Mouse (Mus musculus) left cerebral cortex, adult 18-20 months (tissue): ENCODE results near the gene Sbk2. TPM values are rescaled to one million over a fixed set of nuclear protein-coding genes. Genes with fewer than 3 reads are reported as not detected.

Source experiments
- DNase-seq, 2 experiments: peaks; one replicate each; pipeline ENCODE4 v3.0.0; 2021 to 2022; ENCODE audit warnings: low spot score in 2 of 2, mixed read lengths in 1 of 2
- total RNA-seq, 2 experiments: library from RNA; stranded (reverse); gene quantifications; 2 replicates each; pipeline ENCODE4 v1.2.3; 2021

Sbk2 gene
- total RNA-seq, 2 experiments from 2014 or later, result 0.26 to 0.45 TPM

DNA sequence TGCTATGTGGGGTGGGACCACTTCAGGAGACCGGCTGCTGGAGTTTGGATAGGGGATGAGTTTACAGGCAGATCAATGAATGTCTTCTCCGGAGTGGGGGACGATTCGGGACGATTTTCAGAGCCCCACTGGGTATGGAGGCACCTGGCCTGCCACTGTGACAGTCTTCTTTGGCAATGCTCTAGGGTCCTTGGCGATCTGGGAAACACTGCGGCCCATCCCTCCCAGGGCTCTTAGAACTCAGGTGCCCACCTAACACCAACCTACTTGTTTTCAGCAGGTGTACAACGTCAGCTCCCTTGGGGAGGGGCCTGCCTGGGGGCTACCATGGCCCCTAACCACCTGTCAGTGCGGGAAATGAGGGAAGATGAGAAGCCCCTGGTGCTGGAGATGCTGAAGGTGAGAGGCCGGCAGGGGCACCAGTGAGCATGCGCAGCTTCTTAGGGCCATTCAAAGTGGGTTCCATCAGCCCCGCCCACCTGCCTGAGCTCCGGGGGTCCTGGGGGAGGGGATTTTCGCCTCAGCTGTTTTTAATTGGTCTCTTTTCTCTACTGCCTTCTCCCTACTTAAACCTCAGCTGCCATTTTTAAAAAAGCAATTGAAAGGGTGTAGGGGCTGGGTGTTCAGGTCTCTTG, 41.2 kb downstream of the Sbk2 start:
- DNase-seq, result peak in 1 of 2 experiments; percentile 73

GRCm38 (mm10) chr7:4922508-4922907, 41.7 kb downstream of the Sbk2 start:
- peak; percentile 81 to 88 for DNase-seq

DNA sequence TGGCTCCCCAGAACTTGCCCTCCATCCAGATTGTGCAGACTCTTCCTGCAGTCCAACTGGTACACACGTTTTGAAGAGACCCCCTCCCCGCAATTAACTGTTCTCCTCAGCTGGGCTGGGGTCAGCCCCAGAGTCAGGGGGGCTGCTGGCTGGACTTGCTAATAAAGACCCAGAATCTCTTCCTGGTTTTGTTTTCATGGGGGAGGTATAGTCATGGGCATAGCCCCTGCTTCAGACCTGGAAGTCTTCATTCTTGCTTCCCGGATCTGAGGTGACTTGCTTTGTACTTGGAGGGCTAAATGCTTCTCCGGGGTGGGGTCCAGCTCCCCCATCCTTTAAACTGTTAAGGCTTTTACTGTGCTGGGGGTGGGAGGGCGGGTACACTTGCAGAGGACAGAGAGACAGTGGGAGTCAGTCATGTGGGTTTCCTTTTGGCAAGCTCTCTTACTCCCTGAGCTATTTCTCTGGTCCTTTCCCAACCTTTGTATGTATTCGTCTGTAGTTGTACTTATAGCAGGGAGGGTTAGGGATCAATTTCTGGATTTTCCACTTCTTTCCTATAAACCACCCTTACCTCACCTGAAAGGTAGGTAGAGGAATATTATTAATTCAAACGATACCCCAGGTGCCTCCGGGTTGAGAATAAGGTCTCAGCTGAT, 42.3 kb downstream of the Sbk2 start, which contains the start of gene Nat14:
Gene Nat14 (plus strand): TSS at position 205 of the 659 bp plus-strand sequence.
- DNase-seq, result no peak

DNA sequence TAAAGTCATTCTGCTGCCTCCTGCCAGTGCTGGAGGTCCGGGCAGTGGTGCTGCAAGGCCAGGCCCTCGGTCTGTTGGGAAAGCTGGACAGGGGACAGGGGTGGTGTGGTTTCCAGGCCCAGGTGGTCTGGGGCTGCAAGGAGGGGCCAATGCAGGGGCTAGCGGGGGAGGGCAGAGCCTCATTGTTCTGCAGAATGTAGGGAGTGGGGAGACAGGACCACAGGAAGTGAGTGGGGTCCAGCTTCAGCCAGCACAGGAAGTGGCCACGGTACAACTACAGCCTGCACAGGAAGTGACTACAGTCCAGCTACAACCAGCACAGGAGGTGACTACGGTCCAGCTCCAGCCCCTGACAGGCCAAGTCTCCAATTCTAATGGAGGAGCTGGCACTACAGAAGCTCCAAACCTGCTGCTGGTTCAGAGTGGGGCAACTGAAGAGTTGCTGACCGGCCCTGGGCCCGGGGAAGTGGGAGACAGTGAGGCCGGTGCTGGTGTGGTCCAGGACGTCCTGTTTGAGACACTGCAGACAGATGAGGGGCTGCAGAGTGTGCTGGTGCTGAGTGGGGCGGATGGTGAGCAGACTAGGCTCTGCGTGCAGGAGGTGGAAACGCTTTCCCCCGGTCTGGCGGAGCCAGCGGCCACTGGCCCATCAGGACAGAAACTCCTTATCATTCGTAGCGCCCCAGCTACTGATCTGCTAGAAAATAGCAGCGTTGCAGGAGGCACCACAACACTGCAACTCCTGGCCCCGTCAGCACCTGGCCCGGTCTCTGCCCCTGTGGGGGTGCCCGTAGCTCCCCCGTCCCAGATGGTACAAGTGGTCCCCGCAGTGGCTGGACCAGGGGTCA, 43.0 kb downstream of the Sbk2 start:
- DNase-seq, result no peak

DNA sequence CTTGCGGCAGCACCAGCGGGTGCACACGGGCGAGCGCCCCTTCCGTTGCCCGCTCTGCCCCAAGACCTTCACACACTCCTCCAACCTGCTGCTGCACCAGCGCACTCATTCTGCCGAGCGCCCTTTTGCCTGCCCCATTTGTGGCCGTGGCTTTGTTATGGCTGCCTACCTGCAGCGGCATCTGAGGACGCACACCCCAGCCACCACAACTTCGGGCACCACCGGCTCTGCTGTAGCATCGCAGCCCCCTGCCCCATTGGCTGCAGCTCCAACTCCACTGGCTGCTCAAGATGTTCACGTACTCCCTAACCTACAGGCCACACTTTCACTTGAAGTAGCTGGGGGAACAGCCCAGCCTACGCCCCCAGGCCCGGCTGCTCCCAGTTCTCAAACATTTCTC, 43.7 kb downstream of the Sbk2 start:
- no peak for DNase-seq

DNA sequence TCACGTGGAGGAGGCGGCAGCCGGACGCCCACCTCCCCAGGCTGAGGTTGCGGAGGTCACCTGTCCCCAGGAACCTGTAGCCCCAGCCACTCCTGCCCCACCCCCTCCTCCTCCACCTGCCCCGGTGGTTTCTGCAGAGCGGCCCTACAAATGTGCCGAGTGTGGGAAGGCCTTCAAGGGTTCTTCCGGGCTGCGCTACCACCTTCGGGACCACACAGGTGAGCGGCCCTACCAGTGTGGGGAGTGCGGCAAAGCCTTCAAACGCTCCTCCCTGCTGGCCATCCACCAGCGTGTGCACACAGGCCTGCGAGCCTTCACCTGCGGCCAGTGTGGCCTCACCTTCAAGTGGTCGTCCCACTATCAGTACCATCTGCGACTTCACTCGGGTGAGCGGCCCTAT, 44.2 kb downstream of the Sbk2 start:
- DNase-seq, result no peak

DNA sequence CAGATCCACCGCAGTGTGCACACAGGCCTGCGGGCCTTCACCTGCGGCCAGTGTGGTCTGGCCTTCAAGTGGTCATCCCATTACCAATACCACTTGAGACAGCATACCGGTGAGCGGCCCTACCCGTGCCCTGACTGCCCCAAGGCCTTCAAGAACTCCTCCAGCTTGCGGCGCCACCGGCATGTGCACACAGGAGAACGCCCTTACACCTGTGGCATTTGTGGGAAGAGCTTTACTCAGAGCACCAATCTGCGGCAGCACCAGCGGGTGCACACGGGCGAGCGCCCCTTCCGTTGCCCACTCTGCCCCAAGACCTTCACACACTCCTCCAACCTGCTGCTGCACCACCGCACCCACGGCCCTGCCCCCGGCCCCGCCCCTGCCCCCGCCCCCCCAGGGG, 45.1 kb downstream of the Sbk2 start:
- no peak for DNase-seq

GRCm38 (mm10) chr7:4918681-4919080, 45.5 kb downstream of the Sbk2 start:
- DNase-seq, result no peak

GRCm38 (mm10) chr7:4917494-4917893, 46.7 kb downstream of the Sbk2 start:
- no peak for DNase-seq

GRCm38 (mm10) chr7:4915669-4916416, 48.4 kb downstream of the Sbk2 start:
- peak in 1 of 2 experiments; percentile 46 for DNase-seq

DNA sequence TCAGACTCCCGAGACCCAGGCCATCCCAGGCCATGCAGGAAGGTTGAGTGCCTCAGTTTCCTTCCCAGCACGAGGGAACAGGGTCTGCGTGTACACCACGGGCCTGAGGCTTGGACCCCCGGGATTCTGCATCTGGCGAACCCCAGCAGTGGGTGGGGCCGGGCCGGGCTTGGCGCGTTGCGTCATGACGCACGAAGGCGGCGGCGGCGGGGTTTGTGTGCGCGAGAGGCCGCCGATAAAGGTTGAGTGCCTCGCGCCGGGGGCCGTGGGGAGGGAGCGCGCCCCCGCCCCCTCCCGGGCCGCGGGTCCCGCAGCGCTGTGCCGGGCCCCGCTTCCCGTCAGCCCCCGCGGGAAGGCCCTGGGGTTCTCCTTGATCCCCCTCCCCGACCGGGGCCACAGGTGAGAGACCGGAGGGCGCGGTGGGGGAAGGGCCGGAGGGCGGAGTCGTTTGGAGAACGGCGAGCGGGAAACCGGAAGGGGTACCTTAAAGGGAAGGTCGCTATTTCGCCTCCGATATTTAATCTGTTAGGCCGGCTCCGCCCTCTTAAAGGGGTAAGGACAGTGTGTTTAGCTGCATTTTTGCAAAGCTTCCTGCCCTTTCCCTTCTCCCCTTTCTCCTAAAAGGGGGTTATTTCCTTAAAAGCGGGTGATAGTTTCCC, 49.1 kb downstream of the Sbk2 start, which contains the start of gene Zfp628:
Gene Zfp628 (plus strand): TSS at position 211 of the 659 bp plus-strand sequence.
- peak; percentile 95 to 96 for DNase-seq

DNA sequence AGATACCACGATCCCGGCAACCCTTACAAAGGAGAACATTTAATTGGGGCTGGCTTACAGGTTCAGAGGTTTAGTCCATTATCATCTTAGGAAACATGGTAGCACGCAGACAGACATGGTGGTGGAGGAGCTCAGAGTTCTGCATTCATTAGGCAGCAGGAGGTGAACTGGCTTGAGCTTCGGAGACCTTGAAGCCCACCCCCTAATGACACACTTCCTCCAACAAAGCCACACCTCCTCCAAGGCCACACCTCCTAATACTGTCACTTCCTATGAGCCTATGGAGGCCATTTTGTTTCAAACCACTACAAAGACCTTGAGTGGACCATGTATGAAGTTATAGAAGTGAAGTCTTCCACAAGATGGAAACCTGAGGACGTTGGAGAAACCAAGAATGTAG, 52.0 kb downstream of the Sbk2 start:
- no peak for DNase-seq

- DNase-seq, result peak; percentile 46 to 73
Measured at GRCm38 (mm10) chr7:4911561-4911960, 52.6 kb downstream of the Sbk2 start.

DNA sequence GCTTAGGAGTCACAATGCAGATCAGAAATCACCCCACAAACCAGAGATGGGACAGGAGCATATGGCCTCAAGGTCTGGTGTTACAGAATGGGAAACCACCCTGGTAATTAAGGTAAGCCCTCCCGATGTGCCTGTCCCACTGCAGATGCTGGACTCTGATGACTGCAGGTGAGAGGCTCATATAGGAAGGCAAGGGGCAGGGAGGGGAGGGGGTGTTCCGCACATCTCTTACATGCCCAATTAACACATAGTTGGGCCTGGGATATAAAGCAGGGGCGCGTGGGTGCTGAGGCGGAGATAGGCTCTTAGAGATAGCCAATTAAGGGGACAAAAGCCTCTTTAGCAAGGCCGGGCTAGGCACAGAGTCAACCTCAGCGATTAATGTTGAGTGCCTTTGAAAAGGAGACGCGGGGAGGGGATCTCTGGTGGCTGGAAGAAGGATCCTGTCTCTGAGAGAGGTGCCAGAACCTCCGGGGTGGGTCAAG, 57.7 kb downstream of the Sbk2 start, which contains the start of gene Gm36210:
Gene Gm36210 (minus strand): TSS at position 51 of the 485 bp plus-strand sequence.
- DNase-seq, result no peak

DNA sequence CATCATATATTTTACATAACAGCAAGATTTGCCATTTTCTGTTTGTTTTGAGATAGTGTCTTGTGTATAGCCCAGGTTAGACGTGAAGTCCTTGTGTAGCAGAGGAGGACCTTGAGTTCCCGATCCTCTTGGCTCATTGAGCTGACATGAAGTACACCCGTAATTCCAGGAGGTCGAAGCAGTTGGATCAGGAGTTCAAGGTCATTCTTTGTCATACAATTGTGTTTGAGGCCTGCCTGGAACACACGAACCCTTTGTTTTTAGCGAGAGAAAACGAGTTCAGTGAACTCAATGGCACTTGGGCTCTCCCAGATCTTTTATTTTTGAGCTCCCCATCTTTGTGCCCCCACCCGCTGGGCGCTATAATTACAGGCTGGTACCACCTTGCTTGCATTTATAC, 61.8 kb downstream of the Sbk2 start:
- no peak for DNase-seq

- no peak for DNase-seq
Measured at GRCm38 (mm10) chr7:4901171-4901570, 63.0 kb downstream of the Sbk2 start.

DNA sequence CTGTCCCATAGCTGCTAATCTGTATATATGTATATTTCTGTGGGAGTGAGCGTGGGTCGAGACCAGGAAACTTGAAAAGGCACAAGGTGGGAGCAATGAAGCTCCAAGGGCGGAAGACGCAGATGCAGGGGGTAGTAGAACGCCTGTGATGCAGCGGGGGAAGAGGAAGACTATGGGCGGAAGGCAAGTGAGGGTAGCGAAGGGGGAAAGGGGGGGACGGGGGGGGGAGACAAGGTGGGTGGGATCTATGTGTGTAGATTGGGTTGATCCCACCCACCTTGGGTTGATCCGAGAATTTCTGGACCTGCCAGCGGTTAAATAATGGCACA, 63.7 kb downstream of the Sbk2 start:
- DNase-seq, result no peak

DNA sequence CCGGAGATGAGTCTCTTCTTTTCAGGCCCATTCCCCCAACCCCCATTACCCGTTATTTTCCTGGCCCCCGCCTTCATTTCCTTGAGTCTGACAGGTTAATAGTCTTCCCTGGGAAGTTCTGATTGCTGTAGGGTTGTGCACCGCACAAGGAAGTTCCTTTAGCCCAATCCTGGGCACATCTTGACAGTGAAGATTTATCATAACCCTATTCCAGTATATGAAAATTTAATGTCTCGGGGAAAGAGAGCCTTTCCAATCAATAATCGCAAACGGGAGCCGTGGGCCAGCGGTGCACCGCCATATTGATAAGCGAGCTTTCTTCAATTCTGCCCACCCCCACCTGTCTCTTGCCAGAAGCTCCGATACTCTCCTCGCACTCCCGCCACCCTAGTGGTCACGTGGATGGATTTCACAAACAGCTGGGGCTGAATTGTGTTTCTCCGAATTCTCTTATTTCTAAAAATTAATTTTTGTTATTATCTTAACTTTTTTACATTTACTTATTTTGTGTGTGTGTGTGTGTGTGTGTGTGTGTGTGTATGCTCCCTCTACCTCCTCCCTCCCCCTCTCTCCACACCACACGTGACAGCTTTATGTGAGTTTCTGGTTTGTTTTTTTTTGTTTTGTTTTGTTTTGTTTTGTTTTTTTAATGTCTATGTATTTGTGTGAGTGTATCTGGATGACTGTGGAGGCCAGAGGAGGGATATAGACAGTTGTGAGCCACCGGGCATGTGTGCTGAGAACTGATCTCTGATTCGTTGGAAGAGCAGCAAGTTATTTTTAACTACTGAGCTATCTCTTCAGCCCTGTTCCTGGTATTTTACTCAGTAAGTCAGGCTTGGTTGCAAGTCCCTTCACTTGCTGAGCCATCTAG, 64.3 kb downstream of the Sbk2 start:
- DNase-seq, result no peak

DNA sequence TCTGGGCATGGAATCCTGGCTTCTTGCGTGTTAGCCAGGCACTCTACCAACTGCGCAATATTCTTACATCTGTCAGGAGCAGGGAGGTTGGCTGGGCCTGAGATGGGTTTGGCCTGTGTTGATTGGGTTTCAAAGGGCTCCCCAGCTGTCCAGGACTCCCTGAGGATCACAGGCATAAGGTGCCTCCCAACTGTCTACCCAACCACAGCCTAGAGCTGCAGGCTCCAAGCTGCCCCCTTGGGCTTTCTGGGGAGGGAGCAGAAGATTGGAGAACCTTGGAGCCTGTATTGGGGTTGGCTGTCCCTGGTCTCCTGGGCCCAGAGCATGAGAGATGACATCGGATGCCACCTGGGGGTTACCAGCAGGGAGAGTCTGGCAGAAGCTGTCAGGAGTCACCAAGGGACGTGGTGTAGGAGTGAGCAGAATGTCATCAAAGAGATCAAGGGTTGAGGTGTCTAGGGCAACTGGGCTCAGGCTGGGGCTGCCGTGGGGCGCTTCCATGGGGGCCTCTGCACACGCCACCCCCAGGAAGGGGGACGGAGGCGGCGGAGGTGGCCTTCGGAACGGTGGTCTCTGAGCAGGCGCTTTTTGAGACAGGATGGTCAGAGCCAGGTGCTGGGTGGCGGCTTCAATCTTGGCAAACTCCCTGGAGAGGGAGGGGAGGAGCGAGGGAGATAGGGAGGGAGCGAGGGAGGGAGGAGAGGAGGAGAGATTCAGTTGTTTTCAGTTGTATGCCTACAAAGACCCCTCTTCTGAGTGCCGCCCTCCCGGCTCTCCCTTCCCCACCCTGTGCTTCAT, 65.2 kb downstream of the Sbk2 start:
- no peak for DNase-seq
